Mouse (Mus musculus) adrenal gland, postnatal 4 days (tissue): ENCODE data around the gene Tmem131l. TPM values are rescaled to one million over a fixed set of nuclear protein-coding genes. Genes with fewer than 3 reads are reported as not detected.

Experiments
- DNase-seq, 2 experiments: peaks; one replicate each; pipeline ENCODE4 v3.0.0; 2021 to 2022; ENCODE audit warnings: low spot score in 2 of 2, mixed read lengths in 2 of 2
- total RNA-seq, 2 experiments: library from RNA; stranded (reverse); gene quantifications; 2 replicates each; pipeline ENCODE4 v1.2.3; 2021

Gene Tmem131l
- total RNA-seq, 2 experiments from 2014 or later = 77.1 to 81.0 TPM

DNA sequence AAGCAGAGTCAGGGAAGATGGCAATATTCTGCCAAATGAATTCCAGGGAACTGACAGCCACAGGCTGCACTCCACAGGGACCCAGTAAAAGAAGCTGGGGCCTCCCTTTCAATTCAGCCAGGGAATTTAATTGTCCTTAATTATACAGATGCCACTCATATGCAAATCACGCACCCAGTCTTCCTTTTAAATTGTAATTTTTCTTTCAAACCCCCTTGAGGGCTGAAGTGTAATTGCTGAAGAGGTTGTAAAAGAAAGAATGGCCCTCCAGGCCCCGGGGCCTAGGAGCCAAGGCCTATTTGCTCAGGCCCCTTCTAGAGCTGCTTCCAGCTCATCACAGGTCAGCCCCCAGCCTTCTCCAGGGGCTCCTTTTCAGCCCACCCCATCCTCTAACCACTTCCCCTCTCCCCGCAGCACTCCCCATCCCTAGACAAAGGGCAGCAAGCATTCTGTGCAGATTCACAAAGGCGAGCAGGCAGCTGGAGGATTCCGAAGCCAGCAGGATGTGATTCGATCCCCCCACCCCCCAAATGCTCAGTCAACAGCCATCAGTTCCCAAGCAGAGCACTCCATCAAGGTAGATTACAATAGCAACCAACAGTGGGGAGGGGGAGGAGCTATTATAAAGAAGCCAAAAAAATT lies 59.6 kb downstream of the Tmem131l start:
- no peak for DNase-seq

GRCm38 (mm10) chr3:83978497-83979410 lies 61.2 kb downstream of the Tmem131l start:
- DNase-seq = no peak

- no peak for DNase-seq
Observed at GRCm38 (mm10) chr3:83977817-83978216, 62.2 kb downstream of the Tmem131l start.

DNA sequence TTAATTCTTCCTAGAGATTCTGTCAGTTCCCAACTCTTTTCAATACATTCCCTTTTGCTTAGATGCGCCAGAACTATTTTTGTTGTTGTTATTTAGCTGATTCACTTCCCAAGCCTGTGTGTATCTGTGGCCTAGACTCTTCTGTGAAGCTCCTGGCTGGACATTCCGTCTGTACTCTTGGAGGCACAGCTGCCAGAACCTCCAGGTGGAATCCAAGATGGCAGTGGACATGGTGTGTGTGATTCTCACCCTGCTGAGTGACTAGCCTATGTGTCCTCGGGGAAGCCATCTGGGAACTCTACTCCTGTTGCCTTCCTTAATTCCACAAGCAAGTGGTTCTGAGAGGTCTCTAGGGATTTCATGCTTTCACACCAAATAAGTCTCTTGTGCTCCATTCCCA lies 63.8 kb downstream of the Tmem131l start:
- no peak for DNase-seq

DNA sequence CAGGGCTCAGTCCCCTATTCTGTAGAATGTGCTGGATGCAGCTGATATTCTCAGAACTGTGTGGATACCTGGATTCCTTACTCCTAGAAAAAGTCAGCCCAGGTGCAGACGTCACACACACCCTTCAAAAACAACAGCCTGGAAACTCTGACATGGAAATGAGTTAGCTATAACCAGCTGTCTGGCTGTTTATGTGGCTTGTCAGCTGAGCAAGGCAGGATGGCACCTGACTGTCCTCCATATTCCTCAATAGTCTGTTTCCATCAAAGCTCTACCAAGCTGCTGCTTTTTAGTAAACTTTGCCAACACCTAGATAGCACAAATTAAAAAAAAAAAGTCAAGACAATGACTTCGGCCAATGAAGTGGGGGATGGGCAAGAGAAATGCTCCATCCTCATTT lies 66.6 kb downstream of the Tmem131l start:
- no peak for DNase-seq

- no peak for DNase-seq
Observed at GRCm38 (mm10) chr3:83970629-83971028, 69.3 kb downstream of the Tmem131l start.

GRCm38 (mm10) chr3:83969081-83969480 lies 70.9 kb downstream of the Tmem131l start:
- DNase-seq = no peak

- no peak for DNase-seq
Observed at GRCm38 (mm10) chr3:83967791-83968190, 72.2 kb downstream of the Tmem131l start.

GRCm38 (mm10) chr3:83965333-83965732 lies 74.6 kb downstream of the Tmem131l start:
- DNase-seq = no peak

- no peak for DNase-seq
Observed at GRCm38 (mm10) chr3:83963705-83964104, 76.3 kb downstream of the Tmem131l start.

- no peak for DNase-seq
Observed at GRCm38 (mm10) chr3:83962571-83962970, 77.4 kb downstream of the Tmem131l start.

DNA sequence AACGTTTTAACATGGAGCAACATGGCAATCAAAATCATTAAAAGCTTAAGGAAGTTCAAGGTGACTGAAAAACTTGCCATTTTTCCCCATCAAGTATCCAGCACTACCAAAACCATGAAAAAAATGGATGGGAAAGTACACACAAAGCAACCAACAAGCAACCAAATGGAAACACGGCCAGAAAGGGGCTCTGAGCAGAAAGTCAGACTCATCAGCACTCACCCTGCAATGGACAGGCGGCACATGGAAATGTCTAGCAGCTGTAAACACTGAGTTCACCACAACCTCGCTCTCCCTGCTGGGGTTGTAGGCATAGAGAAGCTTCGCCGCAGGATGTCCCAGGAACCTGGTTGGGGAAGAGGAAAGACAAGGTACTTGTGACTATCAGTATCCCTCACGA lies 77.9 kb downstream of the Tmem131l start:
- no peak for DNase-seq

GRCm38 (mm10) chr3:83958951-83959681 lies 80.9 kb downstream of the Tmem131l start:
- no peak for DNase-seq

GRCm38 (mm10) chr3:83953879-83954278 lies 86.1 kb downstream of the Tmem131l start:
- DNase-seq = no peak

DNA sequence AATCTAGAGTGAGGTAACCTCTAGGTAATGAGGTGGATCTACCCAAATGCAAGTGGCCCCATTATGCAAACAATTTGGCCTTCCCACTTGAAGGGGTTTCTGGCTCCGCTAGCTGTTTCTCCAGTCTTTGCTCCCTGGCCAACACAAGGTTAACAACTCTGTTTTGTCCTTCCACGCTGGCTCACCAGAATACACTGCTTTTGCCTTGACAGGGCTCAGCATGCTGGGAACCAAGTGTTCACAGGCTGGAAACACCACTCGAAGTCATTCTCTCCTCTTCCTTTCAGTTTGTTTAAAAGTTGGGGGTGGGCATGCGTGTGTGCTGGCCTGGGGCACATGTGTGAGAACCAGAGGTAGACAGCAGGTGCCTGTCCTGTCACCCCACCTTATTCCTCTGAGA lies 91.2 kb downstream of the Tmem131l start:
- DNase-seq = no peak

GRCm38 (mm10) chr3:83947476-83948245 lies 92.3 kb downstream of the Tmem131l start:
- no peak for DNase-seq

DNA sequence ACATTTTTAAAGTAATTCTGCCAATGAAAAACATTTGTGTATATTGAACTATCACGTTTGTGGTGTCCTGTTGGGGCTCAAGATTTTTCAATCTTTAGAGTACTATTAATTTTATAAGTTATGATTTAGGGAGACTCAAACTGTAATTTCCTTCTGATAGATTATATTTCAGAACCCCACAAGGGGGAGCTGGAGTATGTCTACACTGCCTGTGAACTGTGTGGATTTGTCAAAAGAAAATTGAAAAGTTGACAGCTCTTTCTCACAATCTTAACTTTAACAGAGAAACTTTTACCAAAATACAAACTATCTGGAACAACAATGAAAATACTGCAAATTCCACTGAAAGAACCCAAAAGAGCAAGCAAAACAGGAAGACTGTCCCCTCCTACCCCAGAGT lies 93.1 kb downstream of the Tmem131l start:
- DNase-seq = no peak

DNA sequence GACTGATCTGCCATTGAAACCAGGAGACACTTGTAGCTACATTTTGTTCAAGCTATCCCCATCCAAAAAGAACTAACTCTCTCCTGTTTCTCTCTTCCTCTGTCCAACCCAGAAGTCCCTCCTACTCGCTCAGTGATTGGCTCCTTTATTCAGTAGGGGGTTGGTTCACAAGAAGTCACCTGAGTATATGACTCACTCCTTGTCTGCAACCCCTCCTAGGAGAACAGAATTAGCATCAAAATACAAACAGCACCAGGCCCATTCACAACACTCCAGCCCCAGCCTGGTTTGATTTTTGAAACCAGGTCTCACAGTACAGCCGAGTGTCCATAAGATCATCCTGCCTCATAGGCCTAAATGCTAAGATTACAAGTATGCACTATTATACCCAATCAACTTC lies 96.3 kb downstream of the Tmem131l start:
- DNase-seq = no peak

- no peak for DNase-seq
Observed at GRCm38 (mm10) chr3:83943212-83943611, 96.8 kb downstream of the Tmem131l start.

GRCm38 (mm10) chr3:83941921-83942320 lies 98.1 kb downstream of the Tmem131l start:
- DNase-seq = no peak

DNA sequence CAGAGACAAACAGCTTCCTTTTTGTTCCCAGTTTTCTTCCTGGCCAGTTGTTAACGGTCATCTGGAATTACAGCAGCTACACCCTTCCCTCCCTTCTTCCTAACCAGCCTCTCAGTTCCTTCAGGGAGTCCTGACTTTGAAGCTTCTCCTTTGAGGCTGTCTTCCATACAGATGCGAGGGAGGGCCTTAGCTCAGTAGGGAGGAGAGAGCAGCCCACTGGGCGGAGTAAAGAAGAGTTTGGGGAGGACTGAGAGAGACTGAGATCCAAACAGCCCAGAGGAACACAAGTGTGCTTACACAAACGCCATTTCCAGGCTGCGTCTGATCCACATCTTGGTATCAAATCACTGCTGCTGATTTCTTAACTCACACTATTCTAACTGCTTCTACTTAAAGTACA lies 101.1 kb downstream of the Tmem131l start:
- DNase-seq = no peak
